Mouse (Mus musculus) erythroblast, embryonic 14.5 days (primary cell): ENCODE results near the gene 8030474K03Rik. TPM values are rescaled to one million over a fixed set of nuclear protein-coding genes. Genes with fewer than 3 reads are reported as not detected.
"Not testable (repeated sequence)": the region's sequence is repeated elsewhere in the genome, so short reads cannot be mapped to it uniquely, and the experiment has no call there.

Experiments
- H3K27me3 ChIP-seq: 2 replicates; pipeline ENCODE4 v1.6.1; 2012; ENCODE audit warnings: inconsistent platforms; ENCODE audit not compliant: control insufficient read depth
- H3K36me3 ChIP-seq: 2 replicates; pipeline ENCODE4 v1.6.1; 2012; ENCODE audit warnings: mild to moderate bottlenecking, inconsistent platforms; ENCODE audit not compliant: control insufficient read depth
- H3K4me1 ChIP-seq: 2 replicates; pipeline ENCODE4 v1.6.1; 2012; ENCODE audit warnings: inconsistent platforms; ENCODE audit not compliant: control insufficient read depth
- H3K4me3 ChIP-seq: replicated peaks from 2 replicates; pipeline ENCODE3; 2012; ENCODE audit warnings: moderate library complexity, mild to moderate bottlenecking, inconsistent platforms
- H3K9me3 ChIP-seq: 2 replicates; pipeline ENCODE4 v1.6.1; 2012; ENCODE audit warnings: low read length, inconsistent platforms, mixed read lengths; ENCODE audit not compliant: control insufficient read depth
- GATA1 ChIP-seq: IDR thresholded peaks from 2 replicates; pipeline ENCODE4 v1.6.1; 2012; ENCODE audit warnings: low read length, inconsistent platforms, mixed read lengths
- TAL1 ChIP-seq: IDR thresholded peaks from 3 replicates; pipeline ENCODE4 v1.6.1; 2012; ENCODE audit warnings: low read length, inconsistent platforms, mixed read lengths
- polyA plus RNA-seq: library from polyadenylated mRNA; stranded (reverse); fragments of >175 nt; gene quantifications from 2 replicates; pipeline ENCODE4 v1.2.3, GENCODE M21; 2012

The 8030474K03Rik gene
- polyA plus RNA-seq, 1 experiment: not detected

DNA sequence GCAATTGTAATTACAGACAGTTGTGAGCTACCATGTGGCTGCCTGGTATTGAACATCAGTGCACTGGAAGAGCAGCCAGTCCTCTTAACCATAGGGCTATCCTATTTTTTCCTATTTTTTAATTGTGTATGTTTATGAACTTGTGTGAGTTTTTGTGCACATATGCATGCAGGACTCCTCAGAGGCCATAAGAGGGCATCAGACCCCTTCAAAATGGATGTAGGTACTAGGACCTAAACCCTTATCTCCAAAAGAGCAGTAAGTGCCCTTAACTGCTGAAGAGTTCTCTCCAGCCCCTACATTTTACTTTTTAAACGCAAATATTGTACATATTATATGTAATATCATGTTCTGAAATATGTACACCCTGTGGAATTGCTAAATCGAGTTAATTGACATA is 11.1 kb downstream of the 8030474K03Rik start:
- no peaks in the 10 kb centered on the region for H3K4me1 ChIP-seq
- H3K36me3 ChIP-seq: no peaks in the 10 kb centered on the region
- no peaks in the 10 kb centered on the region for H3K9me3 ChIP-seq
- no peaks in the 10 kb centered on the region; the same call in 1 of the 2 replicates for H3K27me3 ChIP-seq
- TF ChIP-seq TAL1: no peak
- no peak overlapping the region for H3K4me3 ChIP-seq

DNA sequence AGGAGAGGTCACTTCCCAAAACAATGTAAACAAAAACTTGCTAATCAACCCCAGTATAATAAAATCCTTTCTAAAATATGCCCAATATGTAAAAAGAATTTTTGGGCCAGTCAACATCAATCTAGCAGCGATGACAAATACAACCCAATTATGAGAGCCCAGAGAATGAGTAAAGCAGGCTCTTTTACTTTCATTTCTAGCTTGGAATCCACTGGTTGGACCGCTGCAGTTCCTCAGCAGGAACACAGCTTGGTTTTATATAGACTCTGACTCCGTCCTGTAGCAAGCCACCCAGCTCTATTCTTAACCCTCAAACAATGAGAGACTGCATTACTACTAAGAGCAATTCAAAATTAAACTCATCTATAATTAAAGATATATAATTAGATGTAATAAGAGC is 17.3 kb downstream of the 8030474K03Rik start:
- Histone ChIP-seq H3K36me3 (no peaks in the 10 kb centered on the region), H3K4me3 (no peak overlapping the region), H3K9me3 (no peaks in the 10 kb centered on the region), H3K4me1 (no peaks in the 10 kb centered on the region), H3K27me3 (no peaks in the 10 kb centered on the region)
- no peak for TF ChIP-seq TAL1
- TF ChIP-seq GATA1: no peak

DNA sequence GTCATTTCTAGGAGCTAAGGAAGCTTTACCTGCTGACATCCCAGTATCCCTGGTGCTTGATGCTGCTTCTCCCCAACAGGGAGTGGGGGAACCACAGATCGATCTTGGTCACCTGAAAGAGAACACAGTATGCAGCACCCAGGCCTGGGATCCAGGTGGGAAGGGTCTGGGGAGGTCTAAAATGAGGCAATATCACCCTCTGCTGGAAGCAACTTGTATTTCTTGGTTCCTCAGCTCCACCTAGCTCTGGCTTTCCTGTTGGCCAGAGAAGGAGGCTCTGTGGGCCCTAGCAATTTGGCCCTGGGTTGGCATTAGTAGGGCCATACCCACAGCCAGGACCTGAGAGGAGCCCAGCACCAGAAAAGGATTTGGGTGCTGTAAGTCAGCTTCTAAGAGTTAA is 24.7 kb downstream of the 8030474K03Rik start:
- no peak overlapping the region for H3K4me3 ChIP-seq
- H3K36me3 ChIP-seq: no peaks in the 10 kb centered on the region
- no peaks in the 10 kb centered on the region for H3K4me1 ChIP-seq
- no peaks in the 10 kb centered on the region; the same call in 1 of the 2 replicates for H3K27me3 ChIP-seq
- no peaks in the 10 kb centered on the region for H3K9me3 ChIP-seq
- TF ChIP-seq TAL1 (no peak), GATA1 (no peak)

DNA sequence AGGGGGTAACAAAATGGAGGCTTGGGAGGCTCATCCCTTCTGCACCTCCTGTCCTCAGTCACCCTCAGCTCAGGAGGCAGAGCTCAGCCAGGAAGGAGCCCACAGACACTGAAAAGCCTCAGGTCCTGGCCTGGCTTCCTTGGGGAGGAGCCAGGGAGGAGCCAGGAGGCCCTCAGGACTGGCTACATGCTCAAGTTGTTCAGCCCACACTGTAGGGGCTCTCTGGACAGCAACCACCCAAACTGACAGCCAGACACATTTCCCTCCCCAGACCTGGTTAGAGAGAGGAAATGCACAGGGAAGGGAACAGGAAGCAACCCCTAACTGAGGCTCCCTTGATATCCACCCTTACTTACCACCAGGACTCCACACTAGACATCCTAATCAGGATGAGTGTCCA is 25.5 kb downstream of the 8030474K03Rik start:
- not testable (repeated sequence) for H3K27me3 ChIP-seq, H3K4me1 ChIP-seq, H3K9me3 ChIP-seq, H3K4me3 ChIP-seq, H3K36me3 ChIP-seq

DNA sequence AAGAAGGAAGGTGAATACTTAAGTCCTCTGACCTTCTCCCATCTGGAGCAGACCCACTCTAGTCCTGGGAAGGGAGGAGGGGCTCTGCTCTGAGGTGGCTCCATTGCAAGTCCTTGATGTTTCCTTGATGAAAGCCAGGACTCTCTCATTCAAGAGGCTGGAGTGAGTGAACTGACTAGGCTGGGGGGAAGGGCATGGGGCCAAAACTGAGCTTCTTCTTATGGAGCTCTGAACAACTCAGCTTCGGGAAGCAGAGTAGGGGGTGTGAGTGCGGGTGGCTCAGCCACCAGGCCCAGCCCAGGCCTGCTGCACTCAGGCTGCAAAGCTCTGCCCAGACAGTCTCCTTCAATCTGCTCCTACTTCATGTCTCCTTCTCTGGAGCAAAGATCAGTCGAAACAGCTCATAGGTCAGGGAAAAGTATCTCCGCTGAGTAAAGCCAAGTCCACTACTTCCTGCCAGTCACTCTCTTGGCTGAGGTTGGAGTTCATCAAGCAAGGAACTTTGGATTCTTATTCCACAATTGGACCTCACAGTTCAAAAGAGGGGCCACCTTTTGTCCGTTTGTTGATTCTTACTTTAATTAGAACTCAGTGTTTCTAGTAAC is 52.8 kb downstream of the 8030474K03Rik start:
- Histone ChIP-seq H3K4me1 (no peaks in the 10 kb centered on the region), H3K27me3 (peaks cover 64% of the 10 kb centered on the region)
- no peak for TF ChIP-seq GATA1
- no peak for TF ChIP-seq TAL1

More for the DNA sequence above, 52.8 kb downstream of the 8030474K03Rik start:
- no peaks in the 10 kb centered on the region for H3K36me3 ChIP-seq
- no peak overlapping the region for H3K4me3 ChIP-seq
- peaks cover 12% of the 10 kb centered on the region for H3K9me3 ChIP-seq

Other genes starting within 250 kb of the 8030474K03Rik start
- gene Ogt, start 154.6 kb upstream of the 8030474K03Rik start, polyA plus RNA-seq: 0.14 and 0.38 TPM in 2 replicates
- not detected in 2 replicates for gene Cxcr3, start 60.4 kb upstream of the 8030474K03Rik start, polyA plus RNA-seq
- 0.05 TPM in 1 of 2 replicates, not detected in the other for gene Gm4779, start 233 bp upstream of the 8030474K03Rik start, polyA plus RNA-seq
- gene Nhsl2, start 54.7 kb downstream of the 8030474K03Rik start, polyA plus RNA-seq: not detected in 2 replicates